Mouse (Mus musculus): ENCODE data around the gene Gm15155. TPM values are rescaled to one million over a fixed set of nuclear protein-coding genes. Genes with fewer than 3 reads are reported as not detected.
"Not testable (repeated sequence)": the region's sequence is repeated elsewhere in the genome, so short reads cannot be mapped to it uniquely, and the experiment has no call there.

The Gm15155 gene
- polyA plus RNA-seq, 1 experiment from 2014 or later: not detected

GRCm38 (mm10) chrX:155643975-155644374 lies 19.4 kb downstream of the Gm15155 start:
- DNase-seq (ENCODE audit: low spot score) (peak; percentile 7), ATAC-seq (no peak)
- peak; percentile 70 for TF ChIP-seq CTCF (IDR thresholded peaks at IDR 0.05)
- TF ChIP-seq EP300 (IDR thresholded peaks at IDR 0.05): no peak
- Histone ChIP-seq H3K4me1 (ENCODE audit: insufficient read depth, low read depth, low read length) (no peaks in the 10 kb centered on the region), H3K9me3 (ENCODE audit: low read length) (no peaks in the 10 kb centered on the region), H3K4me3 (ENCODE audit: low read depth, low read length) (no peak overlapping the region), H3K27ac (ENCODE audit: low read length) (no peak overlapping the region), H3K4me2 (replicated peaks; ENCODE audit: low read depth, low read length) (no peak overlapping the region), H3K27me3 (replicated peaks; ENCODE audit: insufficient read depth, low read length) (no peaks in the 10 kb centered on the region), H3K9ac (replicated peaks; ENCODE audit: low read depth) (no peak overlapping the region), H3K36me3 (ENCODE audit: insufficient read depth, low read length) (no peaks in the 10 kb centered on the region)
- WGBS: 13% methylated on average over 1 of the region's 1 CpGs

- H3K4me3 ChIP-seq (ENCODE audit: low read depth, low read length): no peak overlapping the region
- no peak overlapping the region for H3K27ac ChIP-seq (ENCODE audit: low read length)
- no peaks in the 10 kb centered on the region for H3K27me3 ChIP-seq (replicated peaks; ENCODE audit: insufficient read depth, low read length)
- no peak overlapping the region for H3K9ac ChIP-seq (replicated peaks; ENCODE audit: low read depth)
- DNase-seq (ENCODE audit: low spot score) (no peak), ATAC-seq (no peak)
- no peaks in the 10 kb centered on the region for H3K9me3 ChIP-seq (ENCODE audit: low read length)
- no peaks in the 10 kb centered on the region for H3K4me1 ChIP-seq (ENCODE audit: insufficient read depth, low read depth, low read length)
- no peaks in the 10 kb centered on the region for H3K36me3 ChIP-seq (ENCODE audit: insufficient read depth, low read length)
- no peak for TF ChIP-seq CTCF (IDR thresholded peaks at IDR 0.05)
- no peak for TF ChIP-seq EP300 (IDR thresholded peaks at IDR 0.05)
- 75% methylated on average over 3 of the region's 3 CpGs for WGBS
- H3K4me2 ChIP-seq (replicated peaks; ENCODE audit: low read depth, low read length): no peak overlapping the region
Observed at GRCm38 (mm10) chrX:155645975-155646374, 21.4 kb downstream of the Gm15155 start.

- no peak for TF ChIP-seq EP300 (IDR thresholded peaks at IDR 0.05)
- TF ChIP-seq CTCF (IDR thresholded peaks at IDR 0.05): no peak
- Histone ChIP-seq H3K27me3 (replicated peaks; ENCODE audit: insufficient read depth, low read length) (no peaks in the 10 kb centered on the region), H3K27ac (ENCODE audit: low read length) (no peak overlapping the region), H3K9ac (replicated peaks; ENCODE audit: low read depth) (no peak overlapping the region), H3K4me2 (replicated peaks; ENCODE audit: low read depth, low read length) (no peak overlapping the region), H3K4me3 (ENCODE audit: low read depth, low read length) (no peak overlapping the region), H3K4me1 (ENCODE audit: insufficient read depth, low read depth, low read length) (no peaks in the 10 kb centered on the region), H3K36me3 (ENCODE audit: insufficient read depth, low read length) (no peaks in the 10 kb centered on the region), H3K9me3 (ENCODE audit: low read length) (no peaks in the 10 kb centered on the region)
- ATAC-seq: no peak
- DNase-seq (ENCODE audit: low spot score): no peak
- 79% methylated on average over 1 of the region's 1 CpGs for WGBS
Observed at GRCm38 (mm10) chrX:155657971-155658370, 33.4 kb downstream of the Gm15155 start.

GRCm38 (mm10) chrX:155690440-155690839 lies 65.9 kb downstream of the Gm15155 start:
- 77% methylated on average over 1 of the region's 1 CpGs for WGBS
- not testable (repeated sequence) for H3K36me3 ChIP-seq (ENCODE audit: insufficient read depth, low read length); H3K9ac ChIP-seq (replicated peaks; ENCODE audit: low read depth); H3K4me2 ChIP-seq (replicated peaks; ENCODE audit: low read depth, low read length); H3K27me3 ChIP-seq (replicated peaks; ENCODE audit: insufficient read depth, low read length); H3K4me1 ChIP-seq (ENCODE audit: insufficient read depth, low read depth, low read length); ATAC-seq; DNase-seq (ENCODE audit: low spot score); H3K4me3 ChIP-seq (ENCODE audit: low read depth, low read length); H3K27ac ChIP-seq (ENCODE audit: low read length); H3K9me3 ChIP-seq (ENCODE audit: low read length)

GRCm38 (mm10) chrX:155724157-155724556 lies 99.6 kb downstream of the Gm15155 start:
- DNase-seq (ENCODE audit: low spot score) (no peak), ATAC-seq (no peak)
- Histone ChIP-seq H3K27me3 (replicated peaks; ENCODE audit: insufficient read depth, low read length) (no peaks in the 10 kb centered on the region), H3K4me2 (replicated peaks; ENCODE audit: low read depth, low read length) (no peak overlapping the region), H3K27ac (ENCODE audit: low read length) (no peak overlapping the region), H3K9ac (replicated peaks; ENCODE audit: low read depth) (no peak overlapping the region), H3K4me3 (ENCODE audit: low read depth, low read length) (no peak overlapping the region), H3K9me3 (ENCODE audit: low read length) (no peaks in the 10 kb centered on the region), H3K4me1 (ENCODE audit: insufficient read depth, low read depth, low read length) (no peaks in the 10 kb centered on the region), H3K36me3 (ENCODE audit: insufficient read depth, low read length) (no peaks in the 10 kb centered on the region)
- 66% methylated on average over 3 of the region's 3 CpGs for WGBS
- no peak for TF ChIP-seq CTCF (IDR thresholded peaks at IDR 0.05)
- TF ChIP-seq EP300 (IDR thresholded peaks at IDR 0.05): no peak

- no peak overlapping the region for H3K27ac ChIP-seq (ENCODE audit: low read length)
- H3K27me3 ChIP-seq (replicated peaks; ENCODE audit: insufficient read depth, low read length): no peaks in the 10 kb centered on the region
- H3K9me3 ChIP-seq (ENCODE audit: low read length): no peaks in the 10 kb centered on the region
- no peaks in the 10 kb centered on the region for H3K4me1 ChIP-seq (ENCODE audit: insufficient read depth, low read depth, low read length)
- no peaks in the 10 kb centered on the region for H3K36me3 ChIP-seq (ENCODE audit: insufficient read depth, low read length)
- TF ChIP-seq CTCF (IDR thresholded peaks at IDR 0.05): no peak
- TF ChIP-seq EP300 (IDR thresholded peaks at IDR 0.05): no peak
- no peak for DNase-seq (ENCODE audit: low spot score)
- no peak for ATAC-seq
- 55% methylated on average over 1 of the region's 1 CpGs for WGBS
- no peak overlapping the region for H3K9ac ChIP-seq (replicated peaks; ENCODE audit: low read depth)
- no peak overlapping the region for H3K4me2 ChIP-seq (replicated peaks; ENCODE audit: low read depth, low read length)
- no peak overlapping the region for H3K4me3 ChIP-seq (ENCODE audit: low read depth, low read length)
Observed at GRCm38 (mm10) chrX:155728387-155728786, 103.8 kb downstream of the Gm15155 start.

- WGBS: 67% methylated on average over 1 of the region's 1 CpGs
- ATAC-seq: no peak
- H3K27ac ChIP-seq (ENCODE audit: low read length): no peak overlapping the region
- H3K9ac ChIP-seq (replicated peaks; ENCODE audit: low read depth): no peak overlapping the region
- no peaks in the 10 kb centered on the region for H3K27me3 ChIP-seq (replicated peaks; ENCODE audit: insufficient read depth, low read length)
- no peak overlapping the region for H3K4me3 ChIP-seq (ENCODE audit: low read depth, low read length)
- no peak for DNase-seq (ENCODE audit: low spot score)
- no peaks in the 10 kb centered on the region for H3K9me3 ChIP-seq (ENCODE audit: low read length)
- H3K36me3 ChIP-seq (ENCODE audit: insufficient read depth, low read length): no peaks in the 10 kb centered on the region
- no peaks in the 10 kb centered on the region for H3K4me1 ChIP-seq (ENCODE audit: insufficient read depth, low read depth, low read length)
- H3K4me2 ChIP-seq (replicated peaks; ENCODE audit: low read depth, low read length): no peak overlapping the region
- TF ChIP-seq CTCF (IDR thresholded peaks at IDR 0.05): no peak
- TF ChIP-seq EP300 (IDR thresholded peaks at IDR 0.05): no peak
Observed at GRCm38 (mm10) chrX:155888118-155888517, 263.6 kb downstream of the Gm15155 start.

All from lung, postnatal 0 days (tissue).